Mouse (Mus musculus) heart, adult 2 months (tissue): ENCODE measurements at regions not wholly inside any gene's neighbourhood (a gene's known extent, or its start where the extent isn't known, plus 50 kb on each side); places are given as distances from the start of the nearest gene placed in this dataset.

Source experiments
- EP300 ChIP-seq: fragments of 200-500 bp; IDR thresholded peaks from 2 replicates; pipeline ENCODE4 v1.6.1; 2011; ENCODE audit warnings: low read depth, low read length, control low read depth; ENCODE audit not compliant: insufficient read depth
- POLR2A ChIP-seq: fragments of 200-500 bp; IDR thresholded peaks from 2 replicates; pipeline ENCODE4 v1.6.1; 2011; ENCODE audit warnings: mild to moderate bottlenecking, low read depth, low read length, control low read depth; ENCODE audit not compliant: insufficient read depth

GRCm38 (mm10) chr10:91284259-91284658 lies 103.1 kb upstream of the Tmpo start:
- TF ChIP-seq POLR2A (no peak), EP300 (no peak)
